Mouse (Mus musculus): ENCODE data around the gene Ndufb5. TPM values are rescaled to one million over a fixed set of nuclear protein-coding genes. Genes with fewer than 3 reads are reported as not detected.
A peak's percentile ranks its signal among the peaks of the same experiment; 100 is the strongest.
"Not testable (repeated sequence)": the region's sequence is repeated elsewhere in the genome, so short reads cannot be mapped to it uniquely, and the experiment has no call there.

Ndufb5 gene
- polyA plus RNA-seq, 1 experiment = 111 TPM

DNA sequence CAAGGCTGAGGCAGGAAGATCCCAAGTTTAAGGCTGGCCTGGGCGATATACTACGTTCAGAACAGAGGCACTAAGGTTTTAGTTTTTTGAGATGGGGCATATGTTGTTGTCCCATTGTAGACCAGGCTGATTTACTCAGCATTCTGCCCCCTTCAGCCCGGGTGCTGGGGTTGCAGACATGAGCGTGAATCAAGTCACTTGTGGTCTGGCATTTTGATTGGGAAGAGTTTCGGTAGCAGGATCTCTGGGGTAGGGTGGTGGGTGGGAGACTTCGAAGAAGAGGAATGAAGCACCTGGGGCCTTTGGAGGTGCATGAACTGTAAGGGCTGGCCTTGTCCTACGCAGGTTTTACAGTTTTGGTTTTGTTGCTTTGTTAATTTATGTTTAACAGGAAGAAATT lies 12.6 kb upstream of the Ndufb5 start:
- TF ChIP-seq POLR2A (IDR thresholded peaks at IDR 0.05; ENCODE audit: borderline replicate concordance, extremely low read depth, low read depth, low read length) (no peak), CTCF (IDR thresholded peaks at IDR 0.05; ENCODE audit: insufficient read depth, low read length) (no peak)
- 94% methylated on average over 7 of the region's 7 CpGs for WGBS
- Histone ChIP-seq H3K4me1 (ENCODE audit: control insufficient read depth, insufficient read depth, low read length) (no peaks in the 10 kb centered on the region), H3K4me3 (replicated peaks; ENCODE audit: extremely low read depth, low read depth, low read length) (no peak overlapping the region)
- DNase-seq = no peak

DNA sequence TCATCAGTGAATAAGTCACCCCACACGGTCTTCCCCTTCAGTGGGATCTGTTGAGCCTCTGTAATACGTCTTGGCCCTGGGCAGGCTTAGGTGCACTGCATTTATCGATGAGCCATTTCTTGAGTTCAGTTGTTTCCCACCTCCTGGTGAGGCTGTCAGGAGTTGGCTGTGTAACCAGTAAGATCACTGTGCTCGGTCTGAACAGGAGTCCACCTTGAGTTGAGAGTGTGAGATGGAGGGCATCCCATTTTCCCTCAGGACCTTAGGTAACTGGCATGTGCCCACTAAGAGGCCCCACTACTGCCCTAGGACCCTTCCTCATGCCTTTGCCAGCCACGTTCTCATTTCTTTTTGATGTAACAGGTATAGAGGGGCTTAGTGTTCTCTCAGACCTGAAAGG lies 10.8 kb upstream of the Ndufb5 start:
- Histone ChIP-seq H3K4me3 (replicated peaks; ENCODE audit: extremely low read depth, low read depth, low read length) (no peak overlapping the region), H3K4me1 (ENCODE audit: control insufficient read depth, insufficient read depth, low read length) (no peaks in the 10 kb centered on the region)
- TF ChIP-seq CTCF (IDR thresholded peaks at IDR 0.05; ENCODE audit: insufficient read depth, low read length) (no peak), POLR2A (IDR thresholded peaks at IDR 0.05; ENCODE audit: borderline replicate concordance, extremely low read depth, low read depth, low read length) (no peak)
- 84% methylated on average over 5 of the region's 5 CpGs for WGBS
- no peak for DNase-seq

DNA sequence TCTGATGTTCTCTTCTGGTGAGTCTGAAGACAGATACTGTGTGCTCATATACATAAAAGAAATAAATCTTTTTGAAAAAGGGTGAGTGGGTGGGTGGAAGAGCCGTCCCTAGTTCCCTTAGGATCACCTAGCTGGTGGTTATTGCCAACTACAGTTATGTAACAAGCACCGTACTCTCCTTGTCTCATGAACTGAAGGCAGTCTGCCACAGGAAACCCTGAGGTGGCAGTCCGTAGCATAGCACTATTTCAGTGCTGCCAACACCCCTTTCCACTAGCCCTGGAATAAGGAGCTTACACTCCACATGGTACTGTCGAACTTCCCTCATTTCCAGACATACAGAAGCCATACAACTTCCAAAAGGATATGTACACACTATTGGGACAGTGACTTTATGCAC lies 8.9 kb upstream of the Ndufb5 start:
- H3K4me3 ChIP-seq (replicated peaks; ENCODE audit: extremely low read depth, low read depth, low read length) = no peak overlapping the region
- TF ChIP-seq CTCF (IDR thresholded peaks at IDR 0.05; ENCODE audit: insufficient read depth, low read length) (no peak), POLR2A (IDR thresholded peaks at IDR 0.05; ENCODE audit: borderline replicate concordance, extremely low read depth, low read depth, low read length) (no peak)
- DNase-seq = no peak
- WGBS = 71% methylated on average over 4 of the region's 4 CpGs
- H3K4me1 ChIP-seq (ENCODE audit: control insufficient read depth, insufficient read depth, low read length) = no peaks in the 10 kb centered on the region

DNA sequence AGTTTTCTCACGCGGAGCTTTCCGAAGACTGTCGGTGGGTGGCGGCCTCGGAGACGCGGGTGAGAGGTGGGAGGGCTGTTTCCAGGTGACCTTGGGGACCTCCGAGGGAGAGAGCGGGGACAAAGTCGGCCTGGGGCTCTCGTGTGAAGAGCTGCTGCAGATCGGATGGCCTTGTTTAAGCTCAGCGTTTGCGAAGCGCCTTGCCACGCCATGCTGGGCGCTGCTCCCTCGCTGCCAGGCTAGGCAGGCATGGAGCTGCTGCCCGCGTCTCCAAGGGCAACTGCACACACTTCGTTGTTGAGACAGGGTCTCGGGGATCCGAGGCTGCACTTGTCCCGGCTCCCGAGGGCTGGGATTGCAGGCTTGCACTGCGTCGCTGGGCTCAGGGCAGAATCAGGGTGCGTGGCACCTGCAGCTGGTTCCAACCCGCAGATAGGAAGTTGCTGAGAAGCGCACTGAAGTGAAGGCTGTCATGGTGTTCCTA lies 424 bp downstream of the Ndufb5 start, which contains the start of gene Mrpl47:
Mrpl47 (minus strand) TSS at position 434 of the 484 bp plus-strand sequence.
- Histone ChIP-seq H3K4me3 (replicated peaks; ENCODE audit: extremely low read depth, low read depth, low read length) (peak within 1 kb of the TSS; percentile 94), H3K4me1 (ENCODE audit: control insufficient read depth, insufficient read depth, low read length) (peaks cover 5% of the 10 kb centered on the region; the same call in 1 of the 2 replicates)
- DNase-seq = no peak
- WGBS = 1% methylated on average over 31 of the region's 31 CpGs
- TF ChIP-seq CTCF (IDR thresholded peaks at IDR 0.05; ENCODE audit: insufficient read depth, low read length) = no peak
- TF ChIP-seq POLR2A (IDR thresholded peaks at IDR 0.05; ENCODE audit: borderline replicate concordance, extremely low read depth, low read depth, low read length) = no peak

DNA sequence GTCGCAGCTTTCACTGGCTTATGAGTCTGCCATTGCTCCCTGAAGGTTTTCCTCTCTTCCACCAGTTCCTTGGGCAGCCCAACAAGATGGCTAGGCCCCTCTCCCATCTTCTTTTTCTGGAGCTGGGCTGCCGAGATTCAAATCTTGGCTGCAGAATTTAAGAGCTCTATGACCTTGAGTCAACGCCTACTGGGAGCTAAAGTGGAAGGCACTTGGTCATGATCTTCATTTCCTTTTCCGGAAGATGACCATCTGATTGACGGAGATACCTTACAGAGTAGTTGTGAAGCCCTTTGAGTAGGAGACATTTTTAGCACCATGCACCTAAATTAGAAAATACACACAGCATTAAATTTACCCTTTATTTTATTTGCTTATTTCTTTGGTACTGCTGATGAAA lies 1.8 kb downstream of the Ndufb5 start:
- H3K4me1 ChIP-seq (ENCODE audit: control insufficient read depth, insufficient read depth, low read length) = peaks cover 5% of the 10 kb centered on the region; the same call in 1 of the 2 replicates
- 84% methylated on average over 5 of the region's 5 CpGs for WGBS
- no peak overlapping the region for H3K4me3 ChIP-seq (replicated peaks; ENCODE audit: extremely low read depth, low read depth, low read length)
- TF ChIP-seq CTCF (IDR thresholded peaks at IDR 0.05; ENCODE audit: insufficient read depth, low read length) (no peak), POLR2A (IDR thresholded peaks at IDR 0.05; ENCODE audit: borderline replicate concordance, extremely low read depth, low read depth, low read length) (no peak)
- DNase-seq = no peak

DNA sequence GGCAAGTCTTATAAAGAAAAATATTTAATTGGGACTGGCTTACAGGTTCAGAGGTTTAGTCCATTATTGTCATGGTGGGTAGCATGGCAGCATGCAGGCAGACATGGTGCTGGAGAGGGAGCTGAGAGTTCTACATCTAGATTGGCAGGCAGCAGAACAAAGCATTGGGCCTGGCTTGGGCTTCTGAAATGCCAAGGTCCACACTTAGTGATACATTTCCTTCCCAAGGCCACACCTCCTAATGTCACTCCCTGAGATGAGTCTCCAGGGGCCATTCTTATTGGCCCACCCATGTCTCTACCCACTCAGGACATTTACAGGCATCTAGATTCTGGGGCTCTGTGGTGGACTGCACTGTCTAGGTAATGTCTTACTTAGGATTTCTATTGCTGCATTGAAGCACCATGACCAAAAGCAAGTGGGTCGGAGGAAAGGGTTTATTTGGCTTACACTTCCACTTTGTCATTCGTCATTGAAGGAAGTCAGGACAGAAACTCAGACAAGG lies 5.5 kb downstream of the Ndufb5 start:
- DNase-seq = no peak
- 51% methylated on average over 2 of the region's 2 CpGs for WGBS
- Histone ChIP-seq H3K4me3 (replicated peaks; ENCODE audit: extremely low read depth, low read depth, low read length) (no peak overlapping the region), H3K4me1 (ENCODE audit: control insufficient read depth, insufficient read depth, low read length) (0 out of 2 replicates have a peak, but pooled peaks cover 2% of the 10 kb centered on the region)
- TF ChIP-seq CTCF (IDR thresholded peaks at IDR 0.05; ENCODE audit: insufficient read depth, low read length) (no peak), POLR2A (IDR thresholded peaks at IDR 0.05; ENCODE audit: borderline replicate concordance, extremely low read depth, low read depth, low read length) (no peak)

DNA sequence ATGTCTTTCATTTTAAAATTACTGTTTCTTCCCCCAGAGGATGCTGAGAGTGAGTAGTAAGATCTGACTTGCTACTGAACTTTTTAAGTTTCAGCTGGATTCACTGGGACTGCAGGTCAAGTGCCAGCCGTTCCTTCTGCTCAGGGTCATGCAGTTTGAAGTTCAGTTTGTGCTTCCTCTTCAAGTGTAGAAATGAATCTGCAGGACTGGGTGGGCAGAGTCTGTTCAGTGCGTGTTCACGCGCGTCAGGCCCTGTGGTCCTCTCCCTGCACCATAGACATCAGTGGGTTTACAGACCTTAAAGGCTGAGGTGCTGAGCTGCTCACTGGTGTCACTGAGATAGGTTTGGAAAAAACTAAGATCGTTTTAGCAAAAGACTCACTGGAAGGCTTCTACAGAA lies 8.2 kb downstream of the Ndufb5 start:
- no peak for DNase-seq
- Histone ChIP-seq H3K4me3 (replicated peaks; ENCODE audit: extremely low read depth, low read depth, low read length) (no peak overlapping the region), H3K4me1 (ENCODE audit: control insufficient read depth, insufficient read depth, low read length) (no peaks in the 10 kb centered on the region)
- TF ChIP-seq CTCF (IDR thresholded peaks at IDR 0.05; ENCODE audit: insufficient read depth, low read length) (no peak), POLR2A (IDR thresholded peaks at IDR 0.05; ENCODE audit: borderline replicate concordance, extremely low read depth, low read depth, low read length) (no peak)
- 89% methylated on average over 6 of the region's 6 CpGs for WGBS

DNA sequence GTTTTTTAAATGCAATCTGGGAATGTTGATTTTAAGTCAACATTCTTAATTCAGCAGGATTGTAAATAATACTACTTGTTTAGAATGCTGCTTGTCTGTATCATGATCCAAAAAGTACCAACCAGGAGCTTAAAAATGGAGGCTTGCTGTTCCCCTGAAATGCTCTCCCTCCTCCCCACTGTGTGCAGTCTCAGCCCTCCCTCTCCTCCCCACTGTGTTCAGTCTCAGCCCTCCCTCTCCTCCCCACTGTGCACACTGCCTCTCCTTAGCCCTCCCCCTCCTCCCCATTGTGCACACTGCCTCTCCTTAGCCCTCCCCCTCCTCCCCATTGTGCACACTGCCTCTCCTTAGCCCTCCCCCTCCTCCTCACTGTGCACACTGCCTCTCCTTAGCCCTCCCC lies 8.6 kb downstream of the Ndufb5 start:
- H3K4me3 ChIP-seq (replicated peaks; ENCODE audit: extremely low read depth, low read depth, low read length); H3K4me1 ChIP-seq (ENCODE audit: control insufficient read depth, insufficient read depth, low read length); DNase-seq: not testable (repeated sequence)

DNA sequence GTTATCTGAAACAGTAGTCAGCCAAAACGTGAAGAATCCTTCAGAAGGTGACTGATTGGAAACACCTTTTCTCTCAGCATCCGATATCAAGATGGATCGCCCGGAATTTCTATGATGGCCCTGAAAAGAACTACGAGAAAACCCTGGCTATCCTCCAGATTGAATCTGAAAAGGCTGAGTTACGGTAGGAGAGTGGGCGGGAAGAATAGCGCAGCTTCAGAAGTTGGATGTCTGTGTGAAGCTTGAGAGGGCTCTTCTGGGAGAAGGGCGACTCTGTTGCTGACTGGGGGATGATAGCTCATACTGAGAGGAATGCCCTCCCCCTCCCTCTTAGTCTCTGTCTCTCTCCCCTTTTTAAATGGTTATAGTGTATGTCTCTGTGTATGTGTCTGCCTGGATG lies 11.6 kb downstream of the Ndufb5 start:
- Histone ChIP-seq H3K4me3 (replicated peaks; ENCODE audit: extremely low read depth, low read depth, low read length) (no peak overlapping the region), H3K4me1 (ENCODE audit: control insufficient read depth, insufficient read depth, low read length) (no peaks in the 10 kb centered on the region)
- WGBS = 90% methylated on average over 9 of the region's 9 CpGs
- no peak for DNase-seq
- no peak for TF ChIP-seq CTCF (IDR thresholded peaks at IDR 0.05; ENCODE audit: insufficient read depth, low read length)
- TF ChIP-seq POLR2A (IDR thresholded peaks at IDR 0.05; ENCODE audit: borderline replicate concordance, extremely low read depth, low read depth, low read length) = no peak

DNA sequence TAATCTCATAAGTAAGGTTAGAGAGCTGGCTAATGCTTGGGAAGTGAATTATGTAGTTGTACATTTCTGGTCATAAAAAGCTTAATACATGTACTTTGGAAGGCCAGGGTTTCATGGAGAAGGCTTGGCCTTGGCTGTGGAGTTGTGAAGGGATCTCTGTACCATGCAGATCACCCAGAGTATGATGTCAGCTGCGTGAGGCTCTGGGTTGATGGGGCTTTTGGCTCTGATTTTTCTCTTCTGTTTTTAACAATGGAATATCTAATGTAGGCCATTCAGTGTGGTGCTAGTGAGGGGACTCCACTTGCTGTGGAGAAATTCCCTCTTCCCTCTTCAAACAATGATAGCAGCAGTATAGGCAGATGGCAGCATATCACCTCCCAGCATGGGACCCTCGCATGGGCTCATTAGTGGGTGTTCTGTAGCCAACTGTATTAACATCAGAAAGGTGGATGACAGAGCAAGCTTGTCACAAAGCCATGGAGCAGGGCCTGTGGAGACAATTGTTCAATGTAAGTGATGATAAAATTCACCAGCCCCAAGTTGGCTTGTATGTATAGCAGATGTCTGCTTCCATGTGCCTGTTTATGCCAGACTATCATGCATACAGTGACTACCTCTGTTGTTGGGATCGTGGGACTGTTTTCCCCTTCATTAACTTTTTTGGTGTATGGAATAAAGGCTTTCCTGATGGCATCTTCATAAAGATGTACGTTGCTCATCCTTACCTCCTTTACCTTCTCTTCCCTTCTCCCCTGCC lies 13.2 kb downstream of the Ndufb5 start:
- no peak for DNase-seq
- Histone ChIP-seq H3K4me1 (ENCODE audit: control insufficient read depth, insufficient read depth, low read length) (no peaks in the 10 kb centered on the region), H3K4me3 (replicated peaks; ENCODE audit: extremely low read depth, low read depth, low read length) (no peak overlapping the region)
- 97% methylated on average over 4 of the region's 4 CpGs for WGBS
- TF ChIP-seq CTCF (IDR thresholded peaks at IDR 0.05; ENCODE audit: insufficient read depth, low read length) (no peak), POLR2A (IDR thresholded peaks at IDR 0.05; ENCODE audit: borderline replicate concordance, extremely low read depth, low read depth, low read length) (no peak)

Data from lung, adult 2 months (tissue).